Mouse (Mus musculus): ENCODE measurements around the gene Trim60. TPM values are rescaled to one million over a fixed set of nuclear protein-coding genes. Genes with fewer than 3 reads are reported as not detected.

Gene Trim60
- not detected in 2 replicates for polyA plus RNA-seq (2016; fragmentation: Nextera tagmentation; extraction: Ambion mirVana)

DNA sequence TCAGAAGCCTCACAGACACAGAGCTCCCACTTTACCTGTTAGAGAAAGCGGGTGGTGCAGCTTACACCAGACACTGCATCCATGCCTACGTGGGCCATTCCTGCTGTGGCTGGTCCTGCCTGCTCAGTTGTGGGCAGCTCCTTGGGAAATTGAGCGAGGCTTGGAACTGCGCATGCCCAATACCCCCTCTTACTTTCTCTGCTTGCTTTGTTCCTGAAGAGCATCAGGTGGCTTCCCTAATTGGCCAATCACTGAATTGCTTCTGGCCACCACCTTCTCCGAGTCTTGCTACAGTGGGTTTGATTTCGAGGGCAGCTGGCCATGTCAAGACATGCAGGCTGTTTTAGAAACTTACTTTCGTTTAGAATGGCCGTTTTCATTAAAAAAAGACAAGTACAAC, at the start of gene Trim60, which contains the start of gene Trim61:
Trim60 (minus strand) TSS at position 162 of the 400 bp plus-strand sequence.
Trim61 (minus strand) TSS at position 101 of the 400 bp plus-strand sequence.
- H3K27me3 ChIP-seq (ENCODE audit: insufficient read depth, poor library complexity, severe bottlenecking): no peaks in the 10 kb centered on the region
- H3K9me3 ChIP-seq: 0 out of 2 replicates have a peak, but pooled peaks cover 4% of the 10 kb centered on the region
- H3K4me1 ChIP-seq (replicated peaks): no peaks in the 10 kb centered on the region
- no peak within 1 kb of the TSS for H3K27ac ChIP-seq
- WGBS: 91% methylated on average over 8 of the region's 8 CpGs
- no peak for DNase-seq (ENCODE audit: low spot score)
- no peaks in the 10 kb centered on the region for H3K36me3 ChIP-seq
- H3K4me3 ChIP-seq: no peak within 1 kb of the TSS

DNA sequence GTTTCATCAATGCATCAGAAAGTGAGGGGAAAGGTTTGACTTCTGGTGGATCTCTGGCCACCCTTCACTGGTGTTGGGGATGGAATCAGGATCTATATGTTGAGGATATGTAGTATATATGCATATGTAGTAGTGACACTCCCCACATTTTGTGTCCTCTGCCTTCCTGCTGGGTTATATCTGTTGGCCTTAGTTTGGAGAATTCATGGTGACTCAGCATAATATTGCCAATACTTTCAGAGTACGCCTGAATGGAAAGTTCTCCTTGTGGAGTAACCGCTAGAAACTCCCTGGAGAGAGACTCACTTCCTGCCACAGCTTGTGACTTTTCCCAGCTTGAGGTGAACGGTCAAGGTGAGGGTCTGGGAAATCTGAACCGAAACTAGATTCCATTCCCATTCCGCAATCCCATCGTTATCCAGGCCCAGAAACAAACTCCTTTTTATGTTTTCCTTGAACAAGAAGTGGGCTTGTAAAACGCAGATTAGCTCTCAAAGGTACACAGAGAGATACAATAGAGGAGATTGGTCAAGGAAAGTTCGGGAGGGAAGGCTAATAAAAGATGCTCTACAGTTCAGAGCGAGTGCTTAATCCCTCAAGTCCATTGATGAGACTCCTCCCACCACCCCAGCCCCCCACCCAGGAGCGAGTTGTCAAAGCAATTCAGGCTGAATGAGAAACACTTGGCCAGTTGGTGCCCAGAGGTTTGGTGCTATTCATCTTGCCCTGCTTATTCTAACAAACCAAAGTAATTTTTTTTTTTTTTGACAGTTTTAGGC, 49.5 kb upstream of the Trim60 start:
- Histone ChIP-seq H3K9me3 (no peaks in the 10 kb centered on the region), H3K4me1 (replicated peaks) (no peaks in the 10 kb centered on the region), H3K27me3 (ENCODE audit: insufficient read depth, poor library complexity, severe bottlenecking) (no peaks in the 10 kb centered on the region), H3K27ac (no peak overlapping the region), H3K4me3 (no peak overlapping the region), H3K36me3 (no peaks in the 10 kb centered on the region)
- 46% methylated on average over 10 of the region's 10 CpGs for WGBS
- no peak for DNase-seq (ENCODE audit: low spot score)

DNA sequence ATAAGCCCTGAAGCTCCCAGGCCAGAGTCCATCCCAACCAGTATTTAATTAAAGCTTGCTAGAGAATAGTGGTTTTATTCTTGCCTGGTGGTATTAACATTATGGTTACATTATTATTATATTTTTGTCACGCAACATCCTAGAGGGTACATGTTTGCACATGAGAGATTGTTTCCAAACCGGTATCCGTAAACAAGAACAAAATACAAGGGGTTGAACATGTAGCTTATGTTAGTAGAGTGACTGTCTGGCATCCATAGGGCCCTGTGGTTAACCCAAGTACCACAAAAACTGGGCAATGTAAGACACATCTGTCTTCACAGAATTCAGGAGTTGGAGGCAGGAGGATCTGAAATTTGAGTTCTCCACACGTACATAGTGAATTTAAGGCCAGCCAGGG, 48.6 kb upstream of the Trim60 start:
- H3K4me1 ChIP-seq (replicated peaks): no peaks in the 10 kb centered on the region
- H3K9me3 ChIP-seq: no peaks in the 10 kb centered on the region
- H3K36me3 ChIP-seq: no peaks in the 10 kb centered on the region
- no peak overlapping the region for H3K4me3 ChIP-seq
- WGBS: 91% methylated on average over 4 of the region's 4 CpGs
- DNase-seq (ENCODE audit: low spot score): no peak
- H3K27me3 ChIP-seq (ENCODE audit: insufficient read depth, poor library complexity, severe bottlenecking): no peaks in the 10 kb centered on the region
- H3K27ac ChIP-seq: no peak overlapping the region

DNA sequence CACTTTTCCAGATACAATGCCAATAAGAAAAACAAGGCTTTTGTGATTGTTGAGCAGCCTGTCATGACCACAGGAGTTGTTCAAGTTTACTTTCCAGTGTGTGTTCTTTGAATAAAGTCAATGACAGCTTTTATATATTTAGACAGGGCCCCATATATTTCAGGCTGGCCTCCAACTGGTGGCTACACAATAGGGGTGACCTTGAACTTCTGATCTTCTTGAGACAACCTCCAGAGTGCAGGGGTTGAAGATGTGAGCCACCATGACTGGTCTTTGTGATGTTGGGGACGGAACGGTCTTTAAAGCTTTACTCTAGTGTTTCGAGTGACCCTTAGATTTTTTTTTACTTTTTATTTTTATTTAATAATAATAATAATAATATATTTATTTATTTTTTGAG, 47.2 kb upstream of the Trim60 start:
- Histone ChIP-seq H3K9me3 (no peaks in the 10 kb centered on the region), H3K4me1 (replicated peaks) (no peaks in the 10 kb centered on the region), H3K27me3 (ENCODE audit: insufficient read depth, poor library complexity, severe bottlenecking) (no peaks in the 10 kb centered on the region), H3K4me3 (no peak overlapping the region), H3K36me3 (no peaks in the 10 kb centered on the region), H3K27ac (no peak overlapping the region)
- no peak for DNase-seq (ENCODE audit: low spot score)
- 90% methylated on average over 3 of the region's 3 CpGs for WGBS

DNA sequence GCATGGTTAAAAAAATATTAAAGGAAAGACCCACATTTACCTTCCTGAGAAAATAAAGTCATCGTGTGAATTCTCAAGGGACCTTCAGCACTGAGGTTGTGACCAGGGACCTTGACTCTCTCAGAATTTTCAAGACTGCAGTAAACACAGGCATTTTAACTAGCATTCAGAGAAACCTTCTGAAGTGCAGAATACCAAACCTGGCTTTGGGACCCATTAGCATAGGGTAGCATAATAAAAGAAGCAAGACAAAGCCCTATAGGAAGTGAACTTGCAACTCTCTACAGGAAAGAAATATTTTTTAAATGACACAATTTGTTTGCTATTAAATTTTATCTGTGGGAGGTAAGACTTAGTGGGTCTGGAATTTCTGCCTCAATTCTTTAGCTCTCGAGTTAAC, 45.7 kb upstream of the Trim60 start:
- DNase-seq (ENCODE audit: low spot score): no peak
- Histone ChIP-seq H3K4me1 (replicated peaks) (no peaks in the 10 kb centered on the region), H3K9me3 (no peaks in the 10 kb centered on the region), H3K27ac (no peak overlapping the region), H3K36me3 (no peaks in the 10 kb centered on the region), H3K27me3 (ENCODE audit: insufficient read depth, poor library complexity, severe bottlenecking) (no peaks in the 10 kb centered on the region), H3K4me3 (no peak overlapping the region)
- WGBS: 59% methylated on average over 2 of the region's 2 CpGs

DNA sequence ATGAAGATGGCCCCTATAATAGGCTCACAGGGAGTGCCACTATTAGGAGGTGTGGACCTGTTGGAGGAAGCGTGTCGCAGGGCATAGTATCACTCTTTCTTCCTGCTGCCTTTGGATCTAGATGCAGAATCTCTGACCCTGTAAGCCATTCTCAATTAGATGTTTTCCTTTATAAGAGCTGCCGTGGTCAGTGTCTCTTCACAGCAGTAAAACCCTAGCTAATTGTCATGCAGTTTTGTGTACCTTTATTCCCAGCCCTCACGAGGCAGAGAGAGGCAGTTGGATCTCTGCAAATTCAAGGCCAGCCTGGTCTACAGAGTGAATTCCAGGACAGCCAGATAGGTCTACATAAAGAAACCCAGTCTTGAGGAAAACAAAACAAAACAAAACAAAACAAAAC, 43.8 kb upstream of the Trim60 start:
- H3K27ac ChIP-seq: no peak overlapping the region
- no peak overlapping the region for H3K4me3 ChIP-seq
- no peaks in the 10 kb centered on the region for H3K27me3 ChIP-seq (ENCODE audit: insufficient read depth, poor library complexity, severe bottlenecking)
- no peaks in the 10 kb centered on the region for H3K36me3 ChIP-seq
- H3K4me1 ChIP-seq (replicated peaks): no peaks in the 10 kb centered on the region
- DNase-seq (ENCODE audit: low spot score): no peak
- no peaks in the 10 kb centered on the region for H3K9me3 ChIP-seq
- 73% methylated on average over 4 of the region's 4 CpGs for WGBS

DNA sequence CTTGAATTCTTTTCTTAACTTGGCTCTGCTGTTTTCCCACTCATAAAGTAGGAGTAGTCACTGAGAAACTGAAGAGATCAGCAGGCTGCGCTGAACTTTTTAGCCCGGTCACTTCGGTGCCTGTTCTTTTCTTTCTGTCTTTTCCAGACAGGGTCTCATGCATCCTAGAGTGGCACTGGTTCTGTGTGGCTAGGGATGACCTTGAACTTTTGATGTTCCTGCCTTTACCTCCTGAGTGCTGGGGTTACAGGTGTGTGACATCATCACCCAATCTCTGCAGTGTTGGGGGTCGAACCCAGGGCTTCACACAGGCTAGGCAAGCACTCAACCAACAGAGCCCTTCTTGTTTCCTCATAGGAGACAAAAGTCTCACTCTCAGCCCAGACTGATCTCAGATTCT, 38.3 kb upstream of the Trim60 start:
- Histone ChIP-seq H3K4me1 (replicated peaks) (no peaks in the 10 kb centered on the region), H3K9me3 (no peaks in the 10 kb centered on the region), H3K4me3 (no peak overlapping the region), H3K36me3 (no peaks in the 10 kb centered on the region), H3K27me3 (ENCODE audit: insufficient read depth, poor library complexity, severe bottlenecking) (no peaks in the 10 kb centered on the region), H3K27ac (no peak overlapping the region)
- DNase-seq (ENCODE audit: low spot score): no peak
- WGBS: 93% methylated on average over 4 of the region's 4 CpGs

DNA sequence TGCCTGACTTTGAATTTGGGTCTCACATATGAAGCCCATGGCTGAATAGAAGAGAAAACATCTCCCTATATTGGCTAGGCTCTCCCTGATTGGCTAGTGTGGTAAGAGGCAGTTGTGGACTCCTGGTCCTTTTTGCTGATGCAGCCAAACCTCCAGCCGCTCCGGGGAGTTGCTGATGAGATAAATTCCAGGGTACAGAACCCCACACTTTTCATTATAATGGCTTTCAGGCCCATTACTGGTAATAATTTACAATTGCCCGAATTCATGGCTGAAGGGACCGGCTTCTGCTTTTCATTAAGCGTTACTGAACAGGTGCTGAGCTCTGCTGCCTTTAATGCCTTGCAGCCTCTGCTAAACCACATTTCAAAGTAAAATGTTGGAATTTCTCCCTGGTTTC, 35.6 kb upstream of the Trim60 start:
- Histone ChIP-seq H3K9me3 (no peaks in the 10 kb centered on the region), H3K27me3 (ENCODE audit: insufficient read depth, poor library complexity, severe bottlenecking) (no peaks in the 10 kb centered on the region), H3K4me3 (no peak overlapping the region), H3K36me3 (no peaks in the 10 kb centered on the region), H3K4me1 (replicated peaks) (no peaks in the 10 kb centered on the region), H3K27ac (no peak overlapping the region)
- DNase-seq (ENCODE audit: low spot score): no peak
- WGBS: 74% methylated on average over 5 of the region's 5 CpGs

DNA sequence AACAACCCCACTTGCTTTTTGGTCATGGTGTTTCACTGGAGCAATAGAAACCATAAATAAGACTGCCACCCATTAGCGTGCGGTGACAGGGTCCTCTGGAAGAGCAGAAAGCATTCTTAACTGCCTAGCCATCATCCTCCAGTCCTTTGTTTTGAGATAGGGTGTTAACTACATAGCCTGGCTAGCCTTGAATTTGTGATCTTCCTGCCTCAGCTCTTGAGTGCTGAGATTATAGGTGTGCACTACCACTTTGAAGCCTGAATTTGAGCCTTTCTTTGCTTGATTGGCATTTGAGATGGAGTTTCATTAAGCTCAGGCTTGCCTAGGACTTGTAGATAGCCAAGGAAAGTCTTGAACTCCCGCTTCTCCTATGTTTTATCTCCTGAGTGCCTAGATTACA, 35.2 kb upstream of the Trim60 start:
- DNase-seq (ENCODE audit: low spot score): no peak

DNA sequence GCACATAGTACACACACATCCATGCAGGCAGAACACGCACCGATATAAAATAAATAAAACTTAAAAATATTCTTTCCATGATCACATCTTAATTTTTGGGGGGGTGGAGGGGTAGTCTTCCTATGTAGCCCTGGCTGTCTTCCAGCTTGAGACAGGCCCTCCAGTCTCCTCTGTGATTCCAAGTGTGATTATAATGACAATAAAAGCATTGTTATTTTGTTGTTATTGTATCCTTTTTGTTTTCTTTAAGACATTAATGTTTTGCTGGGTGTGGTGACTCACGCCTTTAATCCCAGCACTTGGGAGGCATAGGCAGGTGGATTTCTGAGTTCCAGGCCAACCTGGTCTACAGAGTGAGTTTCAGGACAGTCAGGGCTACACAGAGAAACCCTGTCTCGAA, 29.4 kb upstream of the Trim60 start:
- DNase-seq (ENCODE audit: low spot score): no peak
- Histone ChIP-seq H3K4me1 (replicated peaks) (peaks cover 9% of the 10 kb centered on the region), H3K9me3 (no peaks in the 10 kb centered on the region), H3K27ac (no peak overlapping the region), H3K4me3 (no peak overlapping the region), H3K27me3 (ENCODE audit: insufficient read depth, poor library complexity, severe bottlenecking) (no peaks in the 10 kb centered on the region), H3K36me3 (no peaks in the 10 kb centered on the region)
- WGBS: 87% methylated on average over 4 of the region's 4 CpGs

More for the DNA sequence above, 35.2 kb upstream of the Trim60 start:
- Histone ChIP-seq H3K27ac (no peak overlapping the region), H3K36me3 (no peaks in the 10 kb centered on the region), H3K9me3 (no peaks in the 10 kb centered on the region), H3K27me3 (ENCODE audit: insufficient read depth, poor library complexity, severe bottlenecking) (no peaks in the 10 kb centered on the region), H3K4me3 (no peak overlapping the region), H3K4me1 (replicated peaks) (no peaks in the 10 kb centered on the region)
- WGBS: 94% methylated on average over 3 of the region's 3 CpGs

DNA sequence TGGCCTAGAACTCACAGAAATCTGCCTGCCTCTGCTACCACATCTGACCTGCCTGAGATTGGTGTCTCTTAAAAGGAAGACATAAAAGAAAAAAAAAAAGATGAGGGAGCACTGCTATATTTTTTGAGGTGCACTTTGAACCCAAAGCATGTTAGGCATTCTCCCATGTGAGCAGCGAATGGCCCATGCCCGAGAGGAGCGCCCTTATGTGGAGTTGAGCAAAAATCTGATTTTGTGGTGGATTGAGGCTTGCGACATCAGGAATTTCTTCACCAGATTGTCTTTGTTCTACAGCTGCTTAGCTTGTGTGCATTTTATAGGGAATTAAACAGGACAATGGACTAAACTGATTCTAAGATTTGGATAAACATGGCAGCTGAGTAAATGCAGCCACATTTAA, 28.8 kb upstream of the Trim60 start:
- Histone ChIP-seq H3K4me3 (no peak overlapping the region), H3K36me3 (no peaks in the 10 kb centered on the region), H3K9me3 (no peaks in the 10 kb centered on the region), H3K4me1 (replicated peaks) (peaks cover 9% of the 10 kb centered on the region), H3K27me3 (ENCODE audit: insufficient read depth, poor library complexity, severe bottlenecking) (no peaks in the 10 kb centered on the region), H3K27ac (no peak overlapping the region)
- DNase-seq (ENCODE audit: low spot score): no peak
- 95% methylated on average over 4 of the region's 4 CpGs for WGBS

DNA sequence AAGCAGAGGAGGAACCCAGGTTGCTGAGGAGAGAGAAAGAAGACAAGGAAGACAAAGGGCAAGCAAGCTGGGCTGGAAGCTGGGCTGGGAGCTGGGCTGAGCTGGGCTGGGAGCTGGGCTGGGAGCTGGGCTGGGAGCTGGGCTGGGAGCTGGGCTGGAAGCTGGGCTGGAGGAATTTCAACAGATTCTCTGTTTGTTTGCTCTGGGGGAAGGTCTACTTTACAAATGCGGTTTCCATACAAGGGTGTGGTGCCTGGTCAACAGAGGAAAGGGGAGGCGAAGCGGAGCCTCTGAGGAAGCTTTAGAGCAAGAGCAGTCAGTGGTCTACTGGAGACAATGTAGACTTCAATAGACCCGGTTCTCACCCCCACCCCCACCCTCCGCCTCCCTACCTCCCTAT, 28.2 kb upstream of the Trim60 start:
- peak overlapping the region; percentile 53 for H3K27ac ChIP-seq
- no peaks in the 10 kb centered on the region for H3K36me3 ChIP-seq
- H3K4me3 ChIP-seq: peak overlapping the region; percentile 9; the same call in 1 of the 2 replicates
- WGBS: 21% methylated on average over 5 of the region's 5 CpGs
- H3K9me3 ChIP-seq: no peaks in the 10 kb centered on the region
- no peaks in the 10 kb centered on the region for H3K27me3 ChIP-seq (ENCODE audit: insufficient read depth, poor library complexity, severe bottlenecking)
- peak; percentile 19 for DNase-seq (ENCODE audit: low spot score)
- H3K4me1 ChIP-seq (replicated peaks): peaks cover 9% of the 10 kb centered on the region

DNA sequence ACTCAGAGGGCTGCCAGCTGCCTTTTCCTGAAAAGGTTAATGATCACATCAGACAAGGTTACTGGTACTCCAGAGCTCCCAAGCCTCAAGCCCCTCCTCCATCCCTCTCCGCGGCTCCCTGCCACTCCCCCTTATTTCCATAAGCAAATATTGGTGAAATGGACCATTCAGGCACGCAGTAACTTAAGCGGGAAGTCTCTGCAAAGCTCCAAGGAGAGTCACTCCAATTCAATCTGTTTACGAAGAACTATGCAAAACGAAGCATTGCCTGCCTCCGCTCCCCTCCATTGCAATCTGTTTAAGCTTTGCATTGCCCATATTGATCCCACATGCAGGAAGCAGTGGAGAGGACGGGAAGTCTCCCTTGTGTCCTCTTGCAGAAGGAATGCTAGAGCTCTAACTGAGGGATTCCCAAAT, 18.7 kb upstream of the Trim60 start, which contains the start of gene Apela:
Apela (minus strand) TSS at position 220 of the 417 bp plus-strand sequence.
- Histone ChIP-seq H3K9me3 (0 out of 2 replicates have a peak, but pooled peaks cover 2% of the 10 kb centered on the region), H3K4me1 (replicated peaks) (peaks cover 39% of the 10 kb centered on the region), H3K4me3 (peak within 1 kb of the TSS; percentile 46), H3K36me3 (no peaks in the 10 kb centered on the region), H3K27me3 (ENCODE audit: insufficient read depth, poor library complexity, severe bottlenecking) (no peaks in the 10 kb centered on the region), H3K27ac (no peak within 1 kb of the TSS)
- DNase-seq (ENCODE audit: low spot score): peak; percentile 71
- under 1% methylated on average over 8 of the region's 8 CpGs for WGBS
